Mouse (Mus musculus) small intestine, adult 2 months (tissue): ENCODE measurements around the gene Cd200r1. TPM values are rescaled to one million over a fixed set of nuclear protein-coding genes. Genes with fewer than 3 reads are reported as not detected.
A peak's percentile ranks its signal among the peaks of the same experiment; 100 is the strongest.

Experiments
- H3K27ac ChIP-seq: fragments of 200-500 bp; 2 replicates; pipeline ENCODE4 v1.5.1; 2012; ENCODE audit warnings: low read depth, low read length, control low read depth, inconsistent platforms; ENCODE audit not compliant: insufficient read depth
- H3K27me3 ChIP-seq: fragments of 200-500 bp; 2 replicates; pipeline ENCODE4 v1.6.1; 2012; ENCODE audit warnings: mild to moderate bottlenecking, moderate library complexity, low read length, inconsistent platforms; ENCODE audit not compliant: control insufficient read depth, insufficient read depth
- H3K36me3 ChIP-seq: fragments of 200-500 bp; 2 replicates; pipeline ENCODE4 v1.6.1; 2012; ENCODE audit warnings: mild to moderate bottlenecking, low read length, control low read depth, inconsistent platforms; ENCODE audit not compliant: control insufficient read depth, insufficient read depth
- H3K4me1 ChIP-seq: fragments of 200-500 bp; 2 replicates; pipeline ENCODE4 v1.6.1; 2012; ENCODE audit warnings: low read length, inconsistent platforms, mixed read lengths; ENCODE audit not compliant: control insufficient read depth, insufficient read depth, insufficient read length
- H3K4me3 ChIP-seq: fragments of 200-500 bp; 2 replicates; pipeline ENCODE4 v1.5.1; 2012; ENCODE audit warnings: low read depth, mild to moderate bottlenecking, control low read depth, inconsistent platforms, low read length, moderate library complexity
- CTCF ChIP-seq: fragments of 200-500 bp; IDR thresholded peaks from 2 replicates; pipeline ENCODE4 v1.5.1; 2012; ENCODE audit warnings: low read depth, mild to moderate bottlenecking, control low read depth, inconsistent platforms, low read length, moderate library complexity, mixed read lengths; ENCODE audit not compliant: insufficient replicate concordance, insufficient read length; ENCODE audit errors: extremely low read depth
- POLR2A ChIP-seq: fragments of 200-500 bp; IDR thresholded peaks from 2 replicates; pipeline ENCODE4 v1.6.1; 2012; ENCODE audit warnings: low read depth, mild to moderate bottlenecking, control low read depth, inconsistent platforms, low read length, moderate library complexity
- WGBS: fragments of 180-500 bp; shearing (Covaris S2); methylation state at CpG from one replicate; pipeline ENCODE4 v1.1.7; 2018; 5-methylcytosine and 5-hydroxymethylcytosine counted together
- polyA plus RNA-seq: library from polyadenylated mRNA; depleted of rRNA; stranded (reverse); fragments of >200 nt; gene quantifications from 2 replicates; pipeline ENCODE4 v1.2.3, GENCODE M21; 2012

Cd200r1 gene
- polyA plus RNA-seq, 1 experiment = 0.68 TPM

GRCm38 (mm10) chr16:44724083-44724787, 41.3 kb upstream of the Cd200r1 start, which contains the start of gene Nepro:
Gene Nepro (plus strand): TSS chr16:44724301.
- H3K27ac ChIP-seq = peak within 1 kb of the TSS; percentile 86
- TF ChIP-seq POLR2A (peak; percentile 54), CTCF (no peak)
- H3K4me1 ChIP-seq = peaks cover 5% of the 10 kb centered on the region; the same call in 1 of the 2 replicates
- under 1% methylated on average over 64 of the region's 64 CpGs for WGBS
- H3K4me3 ChIP-seq = peak within 1 kb of the TSS; percentile 99
- H3K27me3 ChIP-seq = no peaks in the 10 kb centered on the region
- peaks cover 3% of the 10 kb centered on the region for H3K36me3 ChIP-seq

GRCm38 (mm10) chr16:44724847-44725246, 40.7 kb upstream of the Cd200r1 start:
- Histone ChIP-seq H3K4me1 (peaks cover 5% of the 10 kb centered on the region; the same call in 1 of the 2 replicates), H3K36me3 (peaks cover 5% of the 10 kb centered on the region), H3K27me3 (no peaks in the 10 kb centered on the region), H3K4me3 (peak overlapping the region; percentile 99), H3K27ac (peak overlapping the region; percentile 73)
- TF ChIP-seq POLR2A = no peak
- no peak for TF ChIP-seq CTCF
- under 1% methylated on average over 14 of the region's 14 CpGs for WGBS

GRCm38 (mm10) chr16:44725286-44726223, 40.0 kb upstream of the Cd200r1 start:
- H3K27me3 ChIP-seq = no peaks in the 10 kb centered on the region
- no peak overlapping the region; the same call in none of the 2 replicates for H3K27ac ChIP-seq
- peaks cover 8% of the 10 kb centered on the region for H3K36me3 ChIP-seq
- 15% methylated on average over 14 of the region's 14 CpGs for WGBS
- H3K4me1 ChIP-seq = peaks cover 5% of the 10 kb centered on the region; the same call in 1 of the 2 replicates
- TF ChIP-seq CTCF (peak; percentile 80; the same call in 1 of the 2 replicates), POLR2A (no peak)
- peak overlapping the region; percentile 99 for H3K4me3 ChIP-seq

GRCm38 (mm10) chr16:44727525-44727924, 38.0 kb upstream of the Cd200r1 start:
- peaks cover 21% of the 10 kb centered on the region for H3K36me3 ChIP-seq
- WGBS = 90% methylated on average over 3 of the region's 3 CpGs

GRCm38 (mm10) chr16:44734059-44734458, 31.5 kb upstream of the Cd200r1 start:
- H3K27ac ChIP-seq = no peak overlapping the region
- H3K27me3 ChIP-seq = no peaks in the 10 kb centered on the region
- WGBS = 24% methylated on average over 3 of the region's 3 CpGs
- H3K4me3 ChIP-seq = no peak overlapping the region
- peaks cover 67% of the 10 kb centered on the region for H3K36me3 ChIP-seq
- TF ChIP-seq CTCF (no peak), POLR2A (no peak)
- no peaks in the 10 kb centered on the region for H3K4me1 ChIP-seq

More at GRCm38 (mm10) chr16:44727525-44727924, 38.0 kb upstream of the Cd200r1 start:
- no peaks in the 10 kb centered on the region for H3K27me3 ChIP-seq
- H3K27ac ChIP-seq = no peak overlapping the region
- H3K4me1 ChIP-seq = peaks cover 5% of the 10 kb centered on the region; the same call in 1 of the 2 replicates
- H3K4me3 ChIP-seq = no peak overlapping the region
- TF ChIP-seq POLR2A (no peak), CTCF (no peak)

- no peak overlapping the region for H3K27ac ChIP-seq
- no peaks in the 10 kb centered on the region for H3K27me3 ChIP-seq
- no peaks in the 10 kb centered on the region for H3K4me1 ChIP-seq
- 86% methylated on average over 5 of the region's 5 CpGs for WGBS
- peaks cover 64% of the 10 kb centered on the region for H3K36me3 ChIP-seq
- no peak overlapping the region for H3K4me3 ChIP-seq
- no peak for TF ChIP-seq POLR2A
- TF ChIP-seq CTCF = no peak
Observed at GRCm38 (mm10) chr16:44735676-44736075, 29.9 kb upstream of the Cd200r1 start.
